Mouse (Mus musculus): ENCODE measurements around the gene Met. TPM values are rescaled to one million over a fixed set of nuclear protein-coding genes. Genes with fewer than 3 reads are reported as not detected.

The Met gene
- polyA plus RNA-seq, 1 experiment: 13.0 TPM

- H3K9me3 ChIP-seq (replicated peaks; ENCODE audit: control insufficient read depth, insufficient read depth, low read length, poor library complexity, severe bottlenecking): no peaks in the 10 kb centered on the region
- H3K36me3 ChIP-seq (ENCODE audit: control insufficient read depth, insufficient read depth, low read length, poor library complexity, severe bottlenecking): no peaks in the 10 kb centered on the region
- no peak for TF ChIP-seq POLR2A (IDR thresholded peaks at IDR 0.05; ENCODE audit: insufficient read depth, low read length)
- TF ChIP-seq EP300 (IDR thresholded peaks at IDR 0.05; ENCODE audit: insufficient read depth, low read depth, low read length): no peak
- peaks cover 10% of the 10 kb centered on the region for H3K27me3 ChIP-seq (ENCODE audit: control insufficient read depth, insufficient read depth, low read length, poor library complexity, severe bottlenecking)
- no peak overlapping the region for H3K27ac ChIP-seq (ENCODE audit: insufficient read depth, low read length)
- H3K9ac ChIP-seq (ENCODE audit: low read depth, poor library complexity, severe bottlenecking): no peak overlapping the region
- H3K4me3 ChIP-seq (ENCODE audit: low read depth, low read length): no peak overlapping the region
- no peaks in the 10 kb centered on the region for H3K4me1 ChIP-seq (ENCODE audit: control insufficient read depth, insufficient read depth, low read length)
Observed at GRCm38 (mm10) chr6:17468993-17469392, 5.4 kb downstream of the Met start.

- H3K36me3 ChIP-seq (ENCODE audit: control insufficient read depth, insufficient read depth, low read length, poor library complexity, severe bottlenecking): no peaks in the 10 kb centered on the region
- TF ChIP-seq CTCF (IDR thresholded peaks at IDR 0.05; ENCODE audit: low read depth, low read length) (no peak), EP300 (IDR thresholded peaks at IDR 0.05; ENCODE audit: insufficient read depth, low read depth, low read length) (no peak), POLR2A (IDR thresholded peaks at IDR 0.05; ENCODE audit: insufficient read depth, low read length) (no peak)
Observed at GRCm38 (mm10) chr6:17473128-17473527, 9.5 kb downstream of the Met start.

DNA sequence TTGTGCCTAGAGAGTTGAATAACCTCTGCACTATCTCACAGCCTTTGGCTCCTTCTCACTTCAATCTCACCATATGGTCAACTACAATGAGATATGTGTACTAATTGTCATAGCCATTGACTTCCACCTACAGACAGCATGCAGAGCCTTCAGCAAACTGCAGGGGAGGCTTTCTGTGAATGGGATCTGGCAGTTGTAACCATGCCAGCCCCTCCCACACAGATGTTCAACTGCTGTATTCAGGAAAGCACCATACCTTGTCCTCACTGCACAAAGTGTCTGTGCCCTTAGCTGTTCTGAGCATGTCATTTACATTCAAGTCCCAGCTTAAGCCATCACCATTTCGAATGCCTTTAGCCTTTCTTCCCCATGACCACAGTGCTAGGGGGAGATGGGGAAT lies 14.2 kb downstream of the Met start:
- TF ChIP-seq EP300 (IDR thresholded peaks at IDR 0.05; ENCODE audit: insufficient read depth, low read depth, low read length) (0 out of 2 replicates have a peak, but pooled peaks have one; percentile 59), POLR2A (IDR thresholded peaks at IDR 0.05; ENCODE audit: insufficient read depth, low read length) (no peak)
- Histone ChIP-seq H3K36me3 (ENCODE audit: control insufficient read depth, insufficient read depth, low read length, poor library complexity, severe bottlenecking) (no peaks in the 10 kb centered on the region), H3K4me1 (ENCODE audit: control insufficient read depth, insufficient read depth, low read length) (no peaks in the 10 kb centered on the region), H3K27ac (ENCODE audit: insufficient read depth, low read length) (no peak overlapping the region), H3K9ac (ENCODE audit: low read depth, poor library complexity, severe bottlenecking) (no peak overlapping the region), H3K27me3 (ENCODE audit: control insufficient read depth, insufficient read depth, low read length, poor library complexity, severe bottlenecking) (no peaks in the 10 kb centered on the region), H3K9me3 (replicated peaks; ENCODE audit: control insufficient read depth, insufficient read depth, low read length, poor library complexity, severe bottlenecking) (no peaks in the 10 kb centered on the region), H3K4me3 (ENCODE audit: low read depth, low read length) (no peak overlapping the region)

More at GRCm38 (mm10) chr6:17473128-17473527, 9.5 kb downstream of the Met start:
- H3K9me3 ChIP-seq (replicated peaks; ENCODE audit: control insufficient read depth, insufficient read depth, low read length, poor library complexity, severe bottlenecking): no peaks in the 10 kb centered on the region
- no peak overlapping the region for H3K27ac ChIP-seq (ENCODE audit: insufficient read depth, low read length)
- H3K9ac ChIP-seq (ENCODE audit: low read depth, poor library complexity, severe bottlenecking): no peak overlapping the region
- H3K27me3 ChIP-seq (ENCODE audit: control insufficient read depth, insufficient read depth, low read length, poor library complexity, severe bottlenecking): no peaks in the 10 kb centered on the region
- no peaks in the 10 kb centered on the region for H3K4me1 ChIP-seq (ENCODE audit: control insufficient read depth, insufficient read depth, low read length)
- H3K4me3 ChIP-seq (ENCODE audit: low read depth, low read length): no peak overlapping the region

DNA sequence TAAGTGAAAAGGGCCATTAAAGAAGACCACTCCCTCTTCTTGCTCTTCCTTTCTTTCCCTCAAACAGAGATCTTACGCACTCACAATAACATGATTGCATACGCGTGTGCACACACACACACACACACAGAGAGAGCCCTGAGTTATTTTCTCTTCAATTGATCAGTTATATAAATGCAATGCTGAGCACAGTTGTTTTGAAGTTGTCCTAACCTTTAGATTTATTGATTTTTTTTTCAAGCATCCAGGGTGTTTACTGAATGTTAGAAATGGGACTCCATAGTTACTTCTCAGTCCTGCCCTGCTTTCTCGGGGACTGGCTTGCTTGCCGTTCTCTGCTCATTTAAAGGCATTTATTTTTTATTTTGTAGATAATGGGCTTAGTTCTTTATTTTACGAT lies 14.7 kb downstream of the Met start:
- no peak overlapping the region for H3K27ac ChIP-seq (ENCODE audit: insufficient read depth, low read length)
- TF ChIP-seq POLR2A (IDR thresholded peaks at IDR 0.05; ENCODE audit: insufficient read depth, low read length): no peak
- TF ChIP-seq CTCF (IDR thresholded peaks at IDR 0.05; ENCODE audit: low read depth, low read length): no peak
- no peak for TF ChIP-seq EP300 (IDR thresholded peaks at IDR 0.05; ENCODE audit: insufficient read depth, low read depth, low read length)
- H3K4me1 ChIP-seq (ENCODE audit: control insufficient read depth, insufficient read depth, low read length): no peaks in the 10 kb centered on the region
- H3K4me3 ChIP-seq (ENCODE audit: low read depth, low read length): no peak overlapping the region
- H3K9me3 ChIP-seq (replicated peaks; ENCODE audit: control insufficient read depth, insufficient read depth, low read length, poor library complexity, severe bottlenecking): no peaks in the 10 kb centered on the region
- no peak overlapping the region for H3K9ac ChIP-seq (ENCODE audit: low read depth, poor library complexity, severe bottlenecking)
- H3K27me3 ChIP-seq (ENCODE audit: control insufficient read depth, insufficient read depth, low read length, poor library complexity, severe bottlenecking): no peaks in the 10 kb centered on the region
- H3K36me3 ChIP-seq (ENCODE audit: control insufficient read depth, insufficient read depth, low read length, poor library complexity, severe bottlenecking): no peaks in the 10 kb centered on the region

- TF ChIP-seq CTCF (IDR thresholded peaks at IDR 0.05; ENCODE audit: low read depth, low read length) (no peak), POLR2A (IDR thresholded peaks at IDR 0.05; ENCODE audit: insufficient read depth, low read length) (no peak), EP300 (IDR thresholded peaks at IDR 0.05; ENCODE audit: insufficient read depth, low read depth, low read length) (no peak)
- no peak overlapping the region for H3K9ac ChIP-seq (ENCODE audit: low read depth, poor library complexity, severe bottlenecking)
- no peaks in the 10 kb centered on the region for H3K36me3 ChIP-seq (ENCODE audit: control insufficient read depth, insufficient read depth, low read length, poor library complexity, severe bottlenecking)
- no peaks in the 10 kb centered on the region for H3K9me3 ChIP-seq (replicated peaks; ENCODE audit: control insufficient read depth, insufficient read depth, low read length, poor library complexity, severe bottlenecking)
- H3K27me3 ChIP-seq (ENCODE audit: control insufficient read depth, insufficient read depth, low read length, poor library complexity, severe bottlenecking): no peaks in the 10 kb centered on the region
- no peak overlapping the region for H3K27ac ChIP-seq (ENCODE audit: insufficient read depth, low read length)
- H3K4me3 ChIP-seq (ENCODE audit: low read depth, low read length): no peak overlapping the region
- no peaks in the 10 kb centered on the region for H3K4me1 ChIP-seq (ENCODE audit: control insufficient read depth, insufficient read depth, low read length)
Observed at GRCm38 (mm10) chr6:17478838-17479570, 15.4 kb downstream of the Met start.

- H3K36me3 ChIP-seq (ENCODE audit: control insufficient read depth, insufficient read depth, low read length, poor library complexity, severe bottlenecking): no peaks in the 10 kb centered on the region
- no peak overlapping the region for H3K4me3 ChIP-seq (ENCODE audit: low read depth, low read length)
- no peak overlapping the region for H3K9ac ChIP-seq (ENCODE audit: low read depth, poor library complexity, severe bottlenecking)
- no peaks in the 10 kb centered on the region for H3K9me3 ChIP-seq (replicated peaks; ENCODE audit: control insufficient read depth, insufficient read depth, low read length, poor library complexity, severe bottlenecking)
- no peak overlapping the region for H3K27ac ChIP-seq (ENCODE audit: insufficient read depth, low read length)
- TF ChIP-seq POLR2A (IDR thresholded peaks at IDR 0.05; ENCODE audit: insufficient read depth, low read length) (no peak), CTCF (IDR thresholded peaks at IDR 0.05; ENCODE audit: low read depth, low read length) (no peak), EP300 (IDR thresholded peaks at IDR 0.05; ENCODE audit: insufficient read depth, low read depth, low read length) (no peak)
- no peaks in the 10 kb centered on the region for H3K27me3 ChIP-seq (ENCODE audit: control insufficient read depth, insufficient read depth, low read length, poor library complexity, severe bottlenecking)
- no peaks in the 10 kb centered on the region for H3K4me1 ChIP-seq (ENCODE audit: control insufficient read depth, insufficient read depth, low read length)
Observed at GRCm38 (mm10) chr6:17481068-17481467, 17.5 kb downstream of the Met start.

Data from ES-Bruce4 (cell line).